Mouse (Mus musculus): Measurements from ENCODE around the gene Gm49384. TPM values are rescaled to one million over a fixed set of nuclear protein-coding genes. Genes with fewer than 3 reads are reported as not detected.
"Not testable (repeated sequence)": the region's sequence is repeated elsewhere in the genome, so short reads cannot be mapped to it uniquely, and the experiment has no call there.

Gm49384 gene
- polyA plus RNA-seq, 1 experiment from 2014 or later = 20.8 TPM

DNA sequence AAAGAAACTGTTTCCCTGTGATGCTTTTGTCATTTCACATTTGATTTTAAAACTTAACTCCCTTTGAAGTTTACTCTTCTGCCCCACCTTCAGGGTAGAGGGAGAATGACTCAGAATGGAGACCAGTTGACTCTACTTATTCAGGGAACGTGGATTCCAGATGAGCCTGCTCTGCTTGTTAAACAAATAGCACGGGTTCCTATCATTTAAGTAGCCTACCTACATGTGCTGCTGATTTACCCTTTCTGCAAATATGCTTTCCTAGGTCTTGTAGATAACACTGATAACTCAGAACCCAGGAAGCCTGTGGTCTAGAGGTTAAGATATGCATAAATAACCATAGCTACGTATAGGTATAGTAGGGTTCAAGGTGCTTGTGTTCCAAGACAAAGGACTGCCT is 39.2 kb downstream of the Gm49384 start:
- Histone ChIP-seq H3K4me2 (ENCODE audit: low read depth, low read length) (no peak overlapping the region), H3K9ac (ENCODE audit: low read length) (no peak overlapping the region), H3K36me3 (ENCODE audit: control insufficient read depth, insufficient read depth, low read length) (no peaks in the 10 kb centered on the region), H3K4me1 (ENCODE audit: control insufficient read depth, insufficient read depth, low read length) (peaks cover 10% of the 10 kb centered on the region), H3K27ac (ENCODE audit: low read length) (peak overlapping the region; percentile 43; the same call in 1 of the 2 replicates), H3K9me3 (replicated peaks; ENCODE audit: control insufficient read depth, low read length) (no peaks in the 10 kb centered on the region), H3K4me3 (replicated peaks; ENCODE audit: low read length) (no peak overlapping the region), H3K27me3 (ENCODE audit: control insufficient read depth, insufficient read depth, low read length) (no peaks in the 10 kb centered on the region)
- peak; percentile 78; the same call in 1 of the 2 replicates for ATAC-seq (ENCODE audit: insufficient read depth, low FRiP score)
- WGBS = 44% methylated on average over 3 of the region's 3 CpGs

DNA sequence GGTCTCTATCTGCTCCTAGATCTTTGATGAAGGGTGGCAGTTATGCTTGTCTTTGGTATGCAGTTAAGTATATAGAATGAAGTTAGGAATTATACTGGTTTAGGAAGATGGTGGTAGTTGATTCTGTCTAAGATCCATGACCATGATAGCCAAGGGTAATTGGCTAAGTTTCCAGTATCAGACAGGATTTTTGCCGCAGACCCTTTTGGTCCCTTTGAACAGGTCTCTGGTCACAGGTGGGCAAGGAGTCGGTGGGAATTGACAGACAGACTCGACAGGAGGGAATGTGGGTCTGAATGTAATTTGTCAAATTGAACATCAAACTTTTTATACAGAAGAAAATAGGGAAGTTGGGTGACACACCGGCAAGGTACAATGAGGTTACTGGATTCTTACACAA is 40.5 kb downstream of the Gm49384 start:
- not testable (repeated sequence) for H3K9me3 ChIP-seq (replicated peaks; ENCODE audit: control insufficient read depth, low read length); H3K4me1 ChIP-seq (ENCODE audit: control insufficient read depth, insufficient read depth, low read length); H3K27ac ChIP-seq (ENCODE audit: low read length); ATAC-seq (ENCODE audit: insufficient read depth, low FRiP score); H3K4me2 ChIP-seq (ENCODE audit: low read depth, low read length); H3K4me3 ChIP-seq (replicated peaks; ENCODE audit: low read length); H3K36me3 ChIP-seq (ENCODE audit: control insufficient read depth, insufficient read depth, low read length); H3K27me3 ChIP-seq (ENCODE audit: control insufficient read depth, insufficient read depth, low read length); H3K9ac ChIP-seq (ENCODE audit: low read length)
- 72% methylated on average over 4 of the region's 4 CpGs for WGBS

DNA sequence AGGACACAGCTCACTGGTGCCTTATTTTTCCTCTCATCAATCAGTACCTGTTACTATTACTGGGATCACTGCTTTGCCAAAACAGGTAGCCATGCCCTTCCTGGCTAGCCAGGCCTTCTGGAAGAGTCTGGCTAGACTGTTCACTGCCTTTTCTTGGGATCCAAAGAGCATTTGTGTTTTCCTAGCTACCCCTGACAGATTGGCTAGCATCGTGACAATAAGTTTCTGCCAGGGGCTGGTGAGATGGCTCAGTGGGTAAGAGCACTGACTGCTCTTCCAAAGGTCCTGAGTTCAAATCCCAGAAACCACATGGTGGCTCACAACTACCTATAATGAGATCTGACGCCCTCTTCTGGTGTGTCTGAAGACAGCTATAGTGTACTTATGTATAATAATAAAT is 43.4 kb downstream of the Gm49384 start:
- H3K4me1 ChIP-seq (ENCODE audit: control insufficient read depth, insufficient read depth, low read length) = peaks cover 10% of the 10 kb centered on the region
- not testable (repeated sequence) for H3K27ac ChIP-seq (ENCODE audit: low read length); H3K9ac ChIP-seq (ENCODE audit: low read length); H3K4me3 ChIP-seq (replicated peaks; ENCODE audit: low read length); H3K27me3 ChIP-seq (ENCODE audit: control insufficient read depth, insufficient read depth, low read length); H3K4me2 ChIP-seq (ENCODE audit: low read depth, low read length); H3K9me3 ChIP-seq (replicated peaks; ENCODE audit: control insufficient read depth, low read length); ATAC-seq (ENCODE audit: insufficient read depth, low FRiP score)
- WGBS = 85% methylated on average over 2 of the region's 2 CpGs
- peaks cover 12% of the 10 kb centered on the region for H3K36me3 ChIP-seq (ENCODE audit: control insufficient read depth, insufficient read depth, low read length)

DNA sequence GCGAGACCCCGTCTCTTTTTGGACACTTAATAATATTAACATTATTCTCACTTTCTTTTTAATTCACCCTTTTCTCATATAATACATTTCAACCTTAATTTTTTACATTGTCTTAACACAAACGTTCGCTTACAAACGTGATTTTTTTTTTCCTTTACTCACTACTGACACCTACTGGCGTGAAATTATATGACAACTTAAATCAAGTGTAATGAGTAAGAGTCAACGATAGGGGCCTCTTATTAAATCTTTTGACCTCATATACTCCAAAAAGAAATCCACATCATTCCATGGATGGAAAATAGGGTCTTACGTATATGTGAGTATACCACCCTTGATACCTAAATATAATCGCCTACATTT is 44.5 kb downstream of the Gm49384 start:
- Histone ChIP-seq H3K9ac (ENCODE audit: low read length) (no peak overlapping the region), H3K9me3 (replicated peaks; ENCODE audit: control insufficient read depth, low read length) (no peaks in the 10 kb centered on the region), H3K4me2 (ENCODE audit: low read depth, low read length) (peak overlapping the region; percentile 26; the same call in 1 of the 2 replicates), H3K36me3 (ENCODE audit: control insufficient read depth, insufficient read depth, low read length) (peaks cover 12% of the 10 kb centered on the region), H3K27me3 (ENCODE audit: control insufficient read depth, insufficient read depth, low read length) (no peaks in the 10 kb centered on the region), H3K27ac (ENCODE audit: low read length) (no peak overlapping the region), H3K4me3 (replicated peaks; ENCODE audit: low read length) (peak overlapping the region; percentile 76), H3K4me1 (ENCODE audit: control insufficient read depth, insufficient read depth, low read length) (peaks cover 10% of the 10 kb centered on the region)
- no peak for ATAC-seq (ENCODE audit: insufficient read depth, low FRiP score)
- whole genome bisulfite sequencing = 4% methylated on average over 9 of the region's 9 CpGs

DNA sequence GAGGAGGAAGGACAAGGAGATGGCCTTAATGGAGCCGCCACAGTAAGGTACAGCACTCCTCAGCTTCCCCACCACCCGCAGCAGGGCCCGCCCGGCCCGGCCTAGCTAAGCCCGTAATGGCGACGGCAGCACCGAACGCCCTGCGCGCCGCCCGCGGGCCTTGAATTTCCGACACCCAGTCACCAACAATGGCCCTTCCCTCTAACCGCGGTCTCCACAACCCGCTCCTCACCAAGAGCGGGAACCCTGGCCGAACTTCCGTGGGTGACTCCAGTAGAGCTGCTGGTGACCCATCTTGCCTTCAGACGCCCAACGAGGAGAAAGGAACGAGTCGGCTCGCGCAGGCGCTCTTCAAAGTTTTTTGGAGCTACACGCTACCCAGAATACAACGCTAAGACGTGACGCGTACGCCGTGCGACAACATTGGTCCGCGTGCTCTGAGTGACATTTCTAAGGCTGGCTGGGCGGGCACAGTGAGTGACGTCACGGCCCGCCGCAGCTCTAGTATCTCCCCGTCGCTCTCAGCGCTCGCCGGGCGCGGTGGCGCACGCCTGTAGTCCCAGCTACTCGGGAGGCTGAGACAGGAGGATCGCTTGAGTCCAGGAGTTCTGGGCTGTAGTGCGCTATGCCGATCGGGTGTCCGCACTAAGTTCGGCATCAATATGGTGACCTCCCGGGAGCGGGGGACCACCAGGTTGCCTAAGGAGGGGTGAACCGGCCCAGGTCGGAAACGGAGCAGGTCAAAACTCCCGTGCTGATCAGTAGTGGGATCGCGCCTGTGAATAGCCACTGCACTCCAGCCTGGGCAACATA is 45.1 kb downstream of the Gm49384 start, which contains the start of gene Rps29:
Gene Rps29, minus strand, starts transcription at position 422 of the 813 bp plus-strand sequence.
- not testable (repeated sequence) for H3K27me3 ChIP-seq (ENCODE audit: control insufficient read depth, insufficient read depth, low read length); H3K9me3 ChIP-seq (replicated peaks; ENCODE audit: control insufficient read depth, low read length)
- under 1% methylated on average over 56 of the region's 68 CpGs for WGBS
- peaks cover 10% of the 10 kb centered on the region for H3K4me1 ChIP-seq (ENCODE audit: control insufficient read depth, insufficient read depth, low read length)
- peak within 1 kb of the TSS; percentile 76 for H3K4me3 ChIP-seq (replicated peaks; ENCODE audit: low read length)
- H3K9ac ChIP-seq (ENCODE audit: low read length) = peak within 1 kb of the TSS; percentile 93
- peak within 1 kb of the TSS; percentile 96 for H3K27ac ChIP-seq (ENCODE audit: low read length)
- peaks cover 12% of the 10 kb centered on the region for H3K36me3 ChIP-seq (ENCODE audit: control insufficient read depth, insufficient read depth, low read length)
- peak within 1 kb of the TSS; percentile 72 for H3K4me2 ChIP-seq (ENCODE audit: low read depth, low read length)
- peak; percentile 99 for ATAC-seq (ENCODE audit: insufficient read depth, low FRiP score)

DNA sequence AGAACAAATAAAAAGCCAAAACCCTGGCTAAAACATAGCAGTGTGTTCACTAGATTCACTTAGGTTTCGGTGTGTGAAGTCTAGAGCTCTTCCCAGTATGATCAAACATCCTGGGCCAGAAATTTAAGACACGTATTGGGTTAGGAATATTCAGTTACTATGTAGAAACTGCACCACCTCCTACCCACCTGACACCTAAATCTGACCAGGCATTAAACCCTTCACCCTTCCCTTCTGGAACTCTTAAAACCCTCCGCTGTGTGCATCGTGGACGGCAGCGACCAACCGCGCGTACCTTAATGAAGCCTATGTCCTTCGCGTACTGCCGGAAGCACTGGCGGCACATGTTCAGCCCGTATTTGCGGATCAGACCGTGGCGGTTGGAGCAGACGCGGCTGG is 45.7 kb downstream of the Gm49384 start:
- H3K9me3 ChIP-seq (replicated peaks; ENCODE audit: control insufficient read depth, low read length) = no peaks in the 10 kb centered on the region
- peak overlapping the region; percentile 96 for H3K27ac ChIP-seq (ENCODE audit: low read length)
- H3K36me3 ChIP-seq (ENCODE audit: control insufficient read depth, insufficient read depth, low read length) = peaks cover 12% of the 10 kb centered on the region
- H3K9ac ChIP-seq (ENCODE audit: low read length) = peak overlapping the region; percentile 93
- peak overlapping the region; percentile 72 for H3K4me2 ChIP-seq (ENCODE audit: low read depth, low read length)
- no peak for ATAC-seq (ENCODE audit: insufficient read depth, low FRiP score)
- under 1% methylated on average over 19 of the region's 19 CpGs for WGBS
- no peaks in the 10 kb centered on the region for H3K27me3 ChIP-seq (ENCODE audit: control insufficient read depth, insufficient read depth, low read length)
- H3K4me3 ChIP-seq (replicated peaks; ENCODE audit: low read length) = peak overlapping the region; percentile 76
- H3K4me1 ChIP-seq (ENCODE audit: control insufficient read depth, insufficient read depth, low read length) = peaks cover 10% of the 10 kb centered on the region

DNA sequence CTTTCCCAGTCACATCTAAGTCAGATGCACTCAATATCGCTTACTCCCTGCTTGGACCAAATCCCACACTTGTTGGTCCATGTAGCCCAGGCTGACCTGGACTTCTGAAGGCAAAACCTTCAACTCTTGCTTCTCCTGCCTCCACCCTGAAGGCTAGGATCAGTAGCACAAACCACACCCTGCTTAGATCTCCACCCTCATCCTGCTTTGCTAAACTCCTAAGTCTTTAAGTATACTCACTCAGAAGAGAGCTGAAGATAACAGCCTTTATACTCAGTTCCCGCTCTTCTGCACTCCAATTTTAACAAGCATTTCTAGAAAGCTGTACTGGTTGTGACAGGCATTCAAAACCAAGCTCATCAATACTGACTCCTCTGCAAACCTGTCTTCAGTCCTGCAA is 47.0 kb downstream of the Gm49384 start:
- H3K9me3 ChIP-seq (replicated peaks; ENCODE audit: control insufficient read depth, low read length) = no peaks in the 10 kb centered on the region
- ATAC-seq (ENCODE audit: insufficient read depth, low FRiP score) = no peak
- no peak overlapping the region for H3K27ac ChIP-seq (ENCODE audit: low read length)
- H3K9ac ChIP-seq (ENCODE audit: low read length) = no peak overlapping the region
- no peaks in the 10 kb centered on the region for H3K27me3 ChIP-seq (ENCODE audit: control insufficient read depth, insufficient read depth, low read length)
- H3K36me3 ChIP-seq (ENCODE audit: control insufficient read depth, insufficient read depth, low read length) = peaks cover 12% of the 10 kb centered on the region
- peaks cover 10% of the 10 kb centered on the region for H3K4me1 ChIP-seq (ENCODE audit: control insufficient read depth, insufficient read depth, low read length)
- 91% methylated on average over 2 of the region's 2 CpGs for WGBS
- no peak overlapping the region for H3K4me2 ChIP-seq (ENCODE audit: low read depth, low read length)
- no peak overlapping the region for H3K4me3 ChIP-seq (replicated peaks; ENCODE audit: low read length)

DNA sequence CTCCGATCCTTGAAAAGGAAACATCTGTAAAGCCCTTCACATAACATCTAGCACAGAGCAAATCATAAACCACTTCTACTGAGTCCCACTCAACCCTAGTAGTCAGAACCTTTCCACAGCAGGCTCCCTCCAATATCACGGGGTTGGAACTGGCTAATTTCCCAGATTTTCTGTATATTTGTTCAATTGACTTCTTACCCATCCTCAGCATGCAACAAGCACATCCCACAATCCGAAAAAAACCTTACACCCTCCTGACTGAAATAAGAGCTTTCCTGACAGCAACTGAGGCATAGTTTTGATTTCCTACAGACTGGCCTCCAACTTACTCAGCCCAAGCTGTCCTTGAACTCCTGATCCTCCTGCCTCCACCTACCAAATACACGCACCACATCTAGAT is 47.6 kb downstream of the Gm49384 start:
- Histone ChIP-seq H3K4me3 (replicated peaks; ENCODE audit: low read length) (no peak overlapping the region), H3K36me3 (ENCODE audit: control insufficient read depth, insufficient read depth, low read length) (peaks cover 12% of the 10 kb centered on the region), H3K27me3 (ENCODE audit: control insufficient read depth, insufficient read depth, low read length) (no peaks in the 10 kb centered on the region), H3K4me2 (ENCODE audit: low read depth, low read length) (no peak overlapping the region), H3K9ac (ENCODE audit: low read length) (no peak overlapping the region), H3K9me3 (replicated peaks; ENCODE audit: control insufficient read depth, low read length) (no peaks in the 10 kb centered on the region), H3K4me1 (ENCODE audit: control insufficient read depth, insufficient read depth, low read length) (peaks cover 10% of the 10 kb centered on the region), H3K27ac (ENCODE audit: low read length) (no peak overlapping the region)
- WGBS = 77% methylated on average over 4 of the region's 4 CpGs
- no peak for ATAC-seq (ENCODE audit: insufficient read depth, low FRiP score)

DNA sequence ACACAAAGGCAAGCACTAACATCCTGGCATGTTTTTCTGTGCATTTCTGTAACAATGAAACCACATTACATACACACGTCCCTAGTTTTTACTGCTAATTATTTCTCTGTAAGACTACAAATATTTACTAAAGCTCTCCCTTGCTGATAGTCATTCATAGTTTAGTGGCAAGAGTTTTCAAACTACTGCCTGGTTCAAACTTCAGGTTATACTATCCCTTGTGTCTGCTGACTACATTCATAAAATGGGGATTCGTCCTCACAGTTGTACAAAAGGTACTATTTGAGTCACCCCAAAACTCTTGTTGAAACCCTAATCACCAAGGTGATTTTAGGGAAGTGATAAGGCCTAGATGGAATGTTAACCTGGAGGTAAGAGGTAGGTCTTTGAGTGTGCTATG is 48.1 kb downstream of the Gm49384 start:
- no peak overlapping the region for H3K4me2 ChIP-seq (ENCODE audit: low read depth, low read length)
- H3K4me3 ChIP-seq (replicated peaks; ENCODE audit: low read length) = no peak overlapping the region
- H3K36me3 ChIP-seq (ENCODE audit: control insufficient read depth, insufficient read depth, low read length) = peaks cover 12% of the 10 kb centered on the region
- peaks cover 10% of the 10 kb centered on the region for H3K4me1 ChIP-seq (ENCODE audit: control insufficient read depth, insufficient read depth, low read length)
- ATAC-seq (ENCODE audit: insufficient read depth, low FRiP score) = no peak
- no peak overlapping the region for H3K9ac ChIP-seq (ENCODE audit: low read length)
- no peak overlapping the region for H3K27ac ChIP-seq (ENCODE audit: low read length)
- 67% methylated on average over 2 of the region's 2 CpGs for WGBS
- H3K27me3 ChIP-seq (ENCODE audit: control insufficient read depth, insufficient read depth, low read length) = no peaks in the 10 kb centered on the region
- no peaks in the 10 kb centered on the region for H3K9me3 ChIP-seq (replicated peaks; ENCODE audit: control insufficient read depth, low read length)
